Mouse (Mus musculus): Measurements from ENCODE around the gene Dlst.

Gene Dlst

DNA sequence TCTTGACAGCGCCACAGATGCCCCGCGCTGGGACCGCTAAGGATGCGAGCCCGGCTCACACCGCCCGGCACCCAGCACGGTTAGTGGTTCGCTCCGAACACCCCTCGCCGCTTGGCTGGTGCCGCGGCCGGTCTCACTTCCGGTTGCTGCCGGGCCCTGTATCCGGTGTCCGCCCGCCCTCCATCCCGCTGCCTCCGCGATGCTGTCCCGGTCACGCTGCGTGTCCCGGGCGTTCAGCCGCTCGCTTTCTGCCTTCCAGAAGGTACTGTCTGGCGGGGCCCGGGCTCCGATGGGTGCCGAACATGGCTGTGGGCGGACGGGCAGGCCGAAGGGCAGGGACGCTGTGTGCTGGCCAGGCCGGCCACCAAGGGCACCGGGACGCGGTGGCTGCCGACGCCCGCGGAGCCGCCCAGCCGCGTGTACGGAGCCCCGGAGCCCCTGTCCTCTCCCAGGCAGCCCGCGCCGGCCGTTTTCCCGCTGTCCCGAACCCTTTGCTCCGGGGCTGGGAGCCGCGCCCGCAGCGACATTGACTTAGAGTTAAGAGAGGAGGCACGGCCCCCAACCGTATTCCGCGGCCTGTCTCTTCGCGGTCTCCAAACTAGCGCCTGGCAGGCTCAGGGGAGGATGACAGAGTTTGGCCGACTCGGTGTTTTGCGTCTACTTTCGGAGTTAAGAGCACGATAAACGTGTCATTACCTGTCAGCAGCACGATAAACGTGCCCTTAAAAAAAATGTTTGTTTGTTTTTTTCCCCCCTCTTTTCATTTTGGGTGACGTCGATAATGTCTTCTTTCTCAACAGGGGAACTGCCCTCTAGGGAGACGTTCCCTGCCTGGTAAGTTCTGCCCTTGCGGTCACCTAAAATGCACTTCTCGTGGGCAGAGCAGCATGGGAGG is at the start of gene Dlst, which contains the start of gene Prox2:
Gene Dlst (plus strand): TSS at position 136 of the 895 bp plus-strand sequence.
Gene Prox2 (minus strand): TSS at position 62 of the 895 bp plus-strand sequence.
- peak; percentile 81 for DNase-seq (ENCODE audit: low read depth, low spot score)

DNA sequence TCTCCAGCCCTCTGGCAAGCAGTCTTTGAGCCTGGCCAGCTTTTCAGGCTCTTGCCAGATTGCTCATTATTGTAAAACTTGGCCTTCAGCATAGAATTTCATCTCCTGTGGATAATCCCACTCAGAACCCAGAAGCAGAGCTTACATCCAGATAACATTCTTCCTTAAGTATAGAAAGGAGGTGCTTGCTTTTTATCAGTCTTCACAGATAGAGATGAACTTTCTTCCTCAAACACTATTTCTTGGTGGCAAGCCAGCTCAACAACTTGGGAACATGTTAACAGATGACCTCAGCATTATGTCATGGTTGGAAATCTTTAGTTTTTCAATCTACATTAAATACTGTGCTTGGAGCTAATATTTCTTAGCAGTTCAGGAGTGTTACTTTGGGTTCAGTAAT is 39.6 kb upstream of the Dlst start:
- no peak for DNase-seq (ENCODE audit: low read depth, low spot score)

DNA sequence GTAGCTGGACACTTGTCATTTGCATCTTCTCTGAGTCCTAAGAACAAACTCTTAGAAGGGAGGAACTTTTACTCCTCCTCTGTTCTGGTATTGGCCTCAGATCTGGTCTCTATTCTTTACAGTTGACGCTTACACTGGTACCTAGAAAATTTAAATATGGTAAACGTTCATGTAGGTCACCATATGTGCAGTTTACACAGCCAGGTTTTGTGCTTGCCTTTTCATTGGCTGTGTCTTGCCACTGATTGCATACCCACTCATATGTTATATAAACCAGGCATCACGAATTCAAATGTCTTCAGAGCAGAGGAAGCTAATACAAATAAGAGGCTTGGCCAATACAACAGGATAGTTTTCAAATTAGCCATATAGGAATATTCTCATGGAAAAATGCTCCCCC is 33.5 kb upstream of the Dlst start:
- DNase-seq (ENCODE audit: low read depth, low spot score), result no peak

DNA sequence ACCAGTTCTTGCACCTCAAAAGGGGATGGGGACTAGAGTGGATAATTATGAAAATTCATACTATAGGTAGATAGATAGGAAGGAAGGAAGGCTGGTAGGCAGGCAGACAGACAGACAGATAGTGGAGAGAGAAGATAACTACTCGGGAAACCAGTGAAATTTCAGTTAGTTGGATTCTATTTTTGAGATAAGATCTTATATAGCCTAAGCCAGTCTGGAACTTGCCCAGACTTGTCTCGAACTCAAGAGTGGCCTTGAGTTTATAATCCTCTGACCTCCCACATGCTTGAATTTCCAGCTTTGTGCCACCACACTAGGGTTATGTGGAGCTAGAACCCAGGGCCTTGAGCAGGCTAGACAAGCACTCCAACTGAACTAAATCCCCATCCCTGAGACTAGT is 26.4 kb upstream of the Dlst start:
- DNase-seq (ENCODE audit: low read depth, low spot score), result no peak

DNA sequence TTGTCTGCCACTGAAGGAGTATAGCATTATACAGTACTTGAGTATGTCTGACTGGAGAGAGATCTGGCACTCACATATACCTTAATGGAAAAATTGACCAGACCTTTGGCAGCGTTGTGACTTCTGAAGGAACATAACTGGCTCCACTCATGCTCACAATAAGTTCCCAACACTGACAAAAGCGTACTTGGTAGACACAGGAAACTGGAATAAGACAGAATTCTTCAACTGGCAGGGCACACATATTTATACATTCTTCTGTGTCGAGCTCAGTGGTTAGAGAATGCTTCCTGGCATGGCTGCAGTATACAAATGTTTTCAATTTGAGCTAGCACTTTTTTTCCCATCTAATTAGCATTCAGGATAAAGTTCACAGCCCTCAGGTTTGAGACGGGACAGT is 25.7 kb upstream of the Dlst start:
- no peak for DNase-seq (ENCODE audit: low read depth, low spot score)

DNA sequence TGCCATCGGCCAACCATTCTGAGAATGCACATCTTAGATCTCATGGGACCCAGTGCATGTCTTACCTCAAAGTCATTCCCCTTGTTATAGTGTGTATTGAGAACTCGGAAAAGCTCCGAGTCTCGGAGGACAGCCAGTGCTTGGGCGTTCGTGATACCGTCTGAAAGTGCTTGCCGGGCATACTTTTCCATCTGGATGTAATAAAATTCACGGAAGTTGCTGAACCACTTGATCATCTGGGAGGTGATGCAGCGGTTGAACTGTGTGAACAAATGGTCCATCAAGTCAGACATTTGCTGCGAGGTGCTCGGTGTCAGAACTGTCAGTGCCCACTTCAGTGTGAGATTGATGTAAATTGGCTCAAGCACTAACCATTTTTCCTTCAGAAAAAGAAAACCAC is 22.8 kb upstream of the Dlst start:
- DNase-seq (ENCODE audit: low read depth, low spot score), result peak; percentile 48

DNA sequence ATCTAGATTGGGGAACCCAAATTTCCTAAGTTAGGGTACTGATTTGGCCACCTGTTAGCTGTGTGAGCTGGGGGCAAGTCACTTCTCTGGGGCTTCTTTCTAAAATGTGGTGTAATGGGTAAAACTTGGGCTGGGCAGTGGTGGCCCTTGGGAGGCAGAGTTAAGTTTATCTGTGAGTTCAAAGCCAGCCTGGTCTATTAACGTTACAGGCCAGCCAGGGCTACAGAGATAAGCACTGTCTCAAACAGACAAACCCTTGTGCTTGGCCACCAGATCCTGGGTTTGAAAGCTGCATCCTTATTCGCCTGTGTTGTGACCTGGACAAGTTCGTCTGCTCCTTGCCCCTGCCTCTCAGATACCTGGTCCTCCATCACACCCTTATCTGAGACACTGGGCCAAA is 19.4 kb upstream of the Dlst start:
- DNase-seq (ENCODE audit: low read depth, low spot score), result no peak

DNA sequence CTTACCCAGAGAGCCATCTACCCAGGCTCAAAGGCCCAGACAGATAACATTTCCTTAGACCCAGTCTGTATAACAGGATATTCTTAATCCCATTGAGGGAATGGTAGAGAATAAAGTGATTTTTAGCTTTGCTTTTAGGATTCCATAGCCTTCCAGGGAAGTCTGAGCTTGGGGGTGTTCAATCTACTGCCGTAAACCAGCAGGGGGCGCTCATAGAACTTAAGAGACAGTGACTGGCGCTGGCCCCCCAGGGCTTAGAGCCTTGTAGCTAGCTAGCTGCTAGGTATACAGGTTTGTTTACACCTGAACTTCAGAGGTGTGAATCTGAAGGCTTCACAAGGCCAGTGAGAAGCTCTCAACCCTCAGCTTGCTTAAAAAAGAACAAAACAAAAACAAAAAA is 18.4 kb upstream of the Dlst start:
- DNase-seq (ENCODE audit: low read depth, low spot score), result peak; percentile 58

DNA sequence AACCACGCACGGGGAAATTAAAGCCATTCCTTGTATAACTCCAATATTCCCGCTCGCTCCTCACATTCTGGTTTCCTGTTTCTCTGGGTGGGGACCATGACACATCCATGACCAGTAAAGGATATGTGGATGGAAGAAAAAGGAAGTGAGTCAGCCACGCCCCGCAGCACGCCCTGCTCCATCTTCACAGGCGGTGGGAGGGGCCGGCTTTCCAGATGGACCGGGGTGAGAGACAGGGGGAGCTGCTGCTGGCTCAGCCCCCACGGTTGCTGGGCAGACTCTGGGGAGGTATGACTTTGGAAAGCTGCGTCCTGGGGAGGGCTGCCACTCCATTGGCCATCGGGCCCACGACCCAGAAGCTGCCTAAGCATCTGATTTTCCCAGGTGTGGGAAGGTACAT is 16.6 kb upstream of the Dlst start:
- no peak for DNase-seq (ENCODE audit: low read depth, low spot score)

DNA sequence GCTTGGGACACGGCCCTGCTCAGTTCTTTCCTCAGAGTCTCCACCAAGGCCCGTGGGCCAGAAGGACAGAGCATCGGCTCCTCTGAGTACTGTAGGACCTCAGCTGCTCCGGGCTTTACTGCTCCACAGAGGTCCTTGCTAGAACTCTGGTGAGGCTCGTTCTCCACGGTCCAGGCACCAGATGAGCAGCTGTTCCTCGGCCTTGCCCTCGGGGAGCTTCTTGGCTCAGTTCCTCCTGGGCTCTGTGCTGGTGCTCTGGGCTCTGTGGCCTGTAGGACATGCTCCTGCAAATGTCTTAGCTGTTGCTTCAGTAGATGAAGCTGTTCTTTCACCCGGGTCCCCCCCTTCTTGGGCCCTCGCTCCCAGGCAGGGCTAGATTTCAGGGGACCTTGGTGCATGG is 15.9 kb upstream of the Dlst start:
- DNase-seq (ENCODE audit: low read depth, low spot score), result no peak

DNA sequence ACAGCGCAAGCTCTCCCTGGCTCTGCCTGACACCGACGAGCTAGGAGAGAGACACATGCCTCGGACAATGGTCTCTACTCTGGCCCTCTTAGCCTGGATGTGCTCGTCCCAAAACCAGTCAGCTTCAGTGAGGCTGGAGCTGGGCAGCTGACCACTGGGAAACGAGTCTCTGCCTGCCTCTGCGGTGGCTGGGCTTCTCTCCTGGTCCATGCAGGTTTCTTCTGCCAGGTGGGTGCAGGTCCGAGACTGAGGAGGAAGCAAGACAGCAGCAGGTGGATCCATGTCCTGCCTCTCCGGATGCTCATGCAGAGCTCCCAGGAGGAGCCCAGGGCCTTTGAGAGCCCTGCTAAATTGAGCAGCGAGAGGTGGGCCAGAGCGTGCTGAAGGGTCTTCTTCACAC is 15.5 kb upstream of the Dlst start:
- DNase-seq (ENCODE audit: low read depth, low spot score), result no peak

DNA sequence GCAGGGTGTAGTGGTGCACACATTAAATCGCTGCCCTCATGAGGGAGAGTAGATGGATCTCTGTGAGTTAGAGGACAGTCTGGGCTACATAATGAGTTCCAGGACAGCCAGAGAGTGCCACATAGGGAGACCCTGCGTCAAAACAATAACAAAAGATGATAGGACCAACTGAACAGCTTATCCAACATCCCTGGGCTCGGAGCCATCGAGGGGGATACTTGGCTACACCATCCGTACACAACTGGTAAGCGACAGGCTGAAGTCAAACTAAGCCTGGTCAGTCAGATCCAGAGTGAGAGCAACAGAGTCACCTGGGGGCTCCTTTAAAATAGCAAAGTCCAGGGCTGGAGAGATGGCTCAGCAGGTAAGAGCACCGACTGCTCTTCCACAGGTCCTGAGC is 14.8 kb upstream of the Dlst start:
- DNase-seq (ENCODE audit: low read depth, low spot score), result no peak

DNA sequence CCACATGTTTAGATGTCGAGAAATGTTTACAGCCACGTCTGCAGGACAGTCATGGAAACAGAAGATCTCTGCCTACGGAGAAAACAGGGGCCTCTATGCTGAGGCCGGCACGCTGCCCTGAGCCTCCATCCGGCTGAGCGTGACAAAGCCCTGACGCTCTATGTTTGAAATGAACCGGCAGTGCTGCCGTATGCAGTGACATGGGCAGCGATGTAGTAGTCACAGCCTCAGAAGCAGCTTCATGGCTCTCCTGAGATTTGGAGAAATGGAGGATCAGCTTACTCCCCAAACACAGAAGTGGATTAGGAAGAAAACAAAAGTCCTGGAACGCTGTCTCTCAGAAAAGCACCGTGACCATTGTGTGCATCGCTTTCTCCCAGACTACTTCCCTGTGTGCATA is 9.6 kb upstream of the Dlst start:
- no peak for DNase-seq (ENCODE audit: low read depth, low spot score)

DNA sequence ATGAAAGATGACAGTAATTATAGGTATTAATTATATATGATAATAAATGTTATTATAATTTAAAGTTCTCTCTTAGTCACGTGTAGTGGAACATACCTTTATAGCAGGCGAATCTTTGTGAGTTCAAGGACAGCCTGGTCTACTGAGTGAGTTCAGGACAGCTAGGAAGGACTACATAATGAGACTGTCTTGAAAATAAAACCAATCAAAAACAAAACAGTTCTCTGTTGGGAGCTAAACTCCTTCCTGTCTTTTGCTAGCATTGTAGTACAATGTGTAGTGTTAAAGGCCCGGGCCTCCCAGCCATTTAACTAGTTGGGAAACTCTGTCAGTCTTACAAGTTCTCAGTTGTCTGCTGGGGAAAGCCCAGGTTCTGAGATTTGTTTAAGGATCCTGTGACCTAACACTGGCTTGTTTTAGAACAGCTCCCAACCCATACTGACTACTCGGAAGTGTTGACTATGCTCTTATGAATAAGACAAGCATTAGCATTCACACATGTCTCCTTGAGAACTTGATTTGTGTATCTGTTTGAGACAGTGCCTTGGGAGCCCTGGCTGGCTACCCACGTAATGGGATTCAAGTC is 9.0 kb upstream of the Dlst start:
- no peak for DNase-seq (ENCODE audit: low read depth, low spot score)

DNA sequence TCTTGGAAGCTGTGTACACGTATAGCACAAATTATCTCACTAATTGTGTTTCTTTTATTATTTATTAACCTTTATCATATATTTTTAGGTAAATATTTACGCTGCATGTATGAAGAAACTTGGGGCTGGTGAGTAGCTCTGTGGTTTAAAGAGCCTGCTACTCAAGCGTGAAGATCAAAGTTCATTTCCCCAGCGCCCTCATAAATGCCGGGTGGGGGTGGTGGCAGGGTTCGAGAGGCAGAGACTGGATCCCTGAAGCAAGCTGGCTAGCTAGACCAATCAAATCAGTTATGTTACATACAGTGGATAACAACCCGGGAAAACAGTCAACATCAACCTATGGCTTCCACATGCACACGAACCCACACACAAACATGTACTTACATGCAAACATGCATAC is 7.5 kb upstream of the Dlst start:
- no peak for DNase-seq (ENCODE audit: low read depth, low spot score)

DNA sequence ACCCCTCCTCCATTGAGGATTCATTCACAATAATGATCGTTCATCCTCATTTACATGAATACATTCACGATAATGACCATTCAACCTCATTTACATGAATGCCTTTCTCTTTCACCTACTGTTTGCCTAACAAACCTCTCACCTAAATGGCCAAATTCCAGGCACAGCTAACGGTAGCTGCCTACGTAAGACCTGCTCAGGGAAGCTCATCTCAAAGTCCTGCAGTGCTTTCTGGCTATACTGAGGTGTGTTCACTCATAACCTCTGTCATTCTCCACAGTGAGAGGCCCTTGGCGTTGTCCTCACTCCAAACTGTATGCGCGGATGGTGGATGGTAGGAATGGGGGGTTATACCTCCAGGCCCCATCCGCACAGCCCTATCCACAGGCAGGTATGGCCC is 5.8 kb upstream of the Dlst start:
- no peak for DNase-seq (ENCODE audit: low read depth, low spot score)

DNA sequence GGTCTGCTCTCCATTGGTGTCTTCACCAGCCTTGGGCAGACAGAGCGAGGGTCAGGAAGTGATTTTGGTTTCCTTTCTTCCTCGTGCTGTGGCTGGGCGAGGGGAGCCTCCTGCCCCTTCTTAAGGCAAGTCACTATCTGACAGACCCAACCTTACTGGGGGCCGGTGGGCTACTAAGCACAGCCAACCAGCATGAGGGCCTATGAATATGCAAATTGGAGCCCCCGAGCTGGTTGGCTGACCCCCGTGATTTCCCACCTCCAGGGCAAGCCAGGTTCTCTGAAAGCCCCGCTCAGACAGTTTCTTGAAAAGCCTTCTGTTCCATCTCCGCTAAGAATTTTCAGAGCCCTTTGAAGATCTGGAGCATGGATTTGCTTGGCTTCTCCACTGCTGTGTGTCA is 4.3 kb upstream of the Dlst start:
- no peak for DNase-seq (ENCODE audit: low read depth, low spot score)

DNA sequence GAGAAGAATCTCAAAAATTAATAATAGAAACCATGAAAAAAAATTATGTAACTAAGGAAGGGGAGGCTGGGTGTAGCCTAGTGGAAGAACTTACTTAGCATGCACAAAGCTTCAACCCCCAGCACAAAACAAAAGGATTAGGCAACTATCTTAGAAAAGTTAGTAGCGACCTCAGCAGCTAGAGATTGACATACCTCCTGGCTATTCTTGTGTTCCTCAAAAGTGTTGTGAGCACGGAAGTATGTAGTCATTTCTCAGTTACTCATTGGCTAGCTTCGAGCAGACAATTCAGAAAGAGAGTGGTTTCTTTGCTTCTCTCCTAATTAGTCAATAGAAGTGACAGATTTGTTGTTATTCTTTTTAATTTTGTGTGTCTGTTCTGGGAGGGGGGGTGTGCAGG is 2.0 kb upstream of the Dlst start:
- DNase-seq (ENCODE audit: low read depth, low spot score), result no peak

DNA sequence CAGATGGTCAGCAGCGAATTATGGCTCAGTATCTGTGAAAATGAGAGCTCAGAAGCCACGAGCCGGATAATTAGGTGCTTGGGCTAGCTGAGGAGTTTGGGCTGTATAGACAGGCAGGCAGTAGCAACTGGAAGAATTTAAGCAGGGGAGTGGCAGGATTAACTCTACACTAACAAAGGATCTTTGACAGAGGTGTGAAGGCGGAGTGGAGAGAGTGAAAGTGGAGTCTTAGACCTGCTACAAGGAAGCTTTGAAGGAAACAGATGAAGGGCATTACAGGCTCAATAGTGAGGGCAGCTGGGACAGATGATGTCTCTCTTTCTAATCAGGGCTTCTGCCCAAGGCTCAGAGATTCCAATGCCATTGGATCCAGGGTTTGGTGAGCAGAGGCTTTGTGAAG is 1.2 kb upstream of the Dlst start:
- no peak for DNase-seq (ENCODE audit: low read depth, low spot score)

DNA sequence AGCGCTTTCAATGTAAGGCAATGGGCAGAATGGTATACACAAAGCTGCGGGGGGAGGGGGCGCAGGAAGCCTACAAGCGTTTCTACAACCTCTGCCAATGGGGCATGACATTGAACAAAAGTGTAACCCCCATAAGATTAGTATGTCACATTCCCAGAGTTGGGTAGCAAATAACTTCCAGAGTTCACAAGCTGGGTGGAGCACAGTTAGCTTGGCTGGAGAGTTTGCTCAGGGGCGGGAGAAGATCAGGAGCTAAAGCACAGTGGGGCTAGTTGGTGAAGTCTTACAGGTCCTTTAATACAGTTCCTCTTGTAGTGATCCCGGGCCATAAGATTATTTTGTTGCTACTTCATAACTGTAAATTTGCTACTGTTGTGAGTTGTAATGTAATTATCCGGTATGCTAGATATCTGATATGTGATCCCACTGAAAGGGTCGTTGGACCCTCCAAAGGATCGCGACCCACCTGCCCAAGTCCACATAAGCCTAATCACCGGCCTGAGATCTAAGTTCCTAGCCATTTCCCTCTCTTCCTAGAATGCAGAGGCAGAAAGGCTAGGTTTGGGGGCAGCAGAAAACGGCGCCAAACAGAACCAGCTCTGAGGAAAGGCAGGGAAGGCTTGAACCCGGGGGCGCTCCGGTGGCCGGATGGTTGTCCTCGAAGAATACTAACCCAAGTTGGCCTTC is 479 bp upstream of the Dlst start:
- DNase-seq (ENCODE audit: low read depth, low spot score), result no peak

DNA sequence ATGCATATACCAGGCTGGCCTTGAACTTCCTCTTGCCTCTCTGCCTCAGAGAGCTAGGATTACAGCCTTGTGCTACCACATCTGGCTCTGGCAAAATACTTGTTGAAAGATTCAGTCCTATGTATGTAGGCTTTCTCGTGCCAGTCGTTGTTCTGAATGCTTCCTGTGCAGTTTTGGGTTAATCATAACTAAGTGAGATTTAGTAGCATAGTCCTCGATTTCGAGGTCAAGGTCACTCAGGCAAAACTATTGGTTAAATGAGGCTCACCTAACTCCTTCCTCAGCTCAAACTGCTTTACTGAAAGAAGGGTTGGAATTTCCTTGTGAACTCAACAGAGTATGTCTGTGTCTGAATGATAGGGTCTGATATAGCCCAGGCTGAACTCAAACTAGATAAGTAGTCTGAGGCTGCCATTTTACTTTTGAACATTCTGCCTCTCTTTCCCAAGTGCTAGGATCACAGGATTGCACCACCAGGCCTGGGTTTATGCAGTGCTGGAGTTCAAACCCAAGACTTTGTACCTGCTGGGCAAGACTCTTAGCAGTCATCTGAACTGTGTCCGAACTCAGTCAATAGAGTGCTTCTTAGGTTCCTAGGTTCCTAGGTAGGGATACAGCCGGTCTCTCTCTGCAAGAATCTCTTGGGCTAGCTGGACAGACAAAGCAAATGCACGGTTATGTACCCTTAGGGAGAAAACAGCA is 2.1 kb downstream of the Dlst start:
- no peak for DNase-seq (ENCODE audit: low read depth, low spot score)

DNA sequence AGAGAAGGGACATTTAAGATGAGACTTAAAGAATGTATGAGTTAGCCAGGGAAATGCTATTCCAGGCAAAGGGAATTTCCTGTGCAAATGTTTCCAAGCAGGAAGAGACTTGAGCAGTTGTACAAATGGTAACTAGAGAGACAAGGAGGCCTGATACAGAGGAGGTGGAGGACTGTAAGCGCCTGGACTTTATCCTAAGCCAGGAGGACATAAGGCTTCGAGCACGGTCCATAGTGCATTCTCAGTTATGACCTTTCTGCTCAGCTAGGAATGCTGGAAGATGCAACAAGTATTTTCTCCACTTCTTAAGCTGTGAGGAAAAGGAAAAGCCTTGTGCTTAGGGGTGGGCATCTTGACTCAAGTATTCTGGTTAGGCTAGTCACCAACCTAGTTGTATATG is 2.7 kb downstream of the Dlst start:
- DNase-seq (ENCODE audit: low read depth, low spot score), result no peak

All from forelimb bud, embryonic 11.5 days (tissue).